Mouse (Mus musculus): ENCODE results near the gene Pa2g4. TPM values are rescaled to one million over a fixed set of nuclear protein-coding genes. Genes with fewer than 3 reads are reported as not detected.
"Not testable (repeated sequence)": the region's sequence is repeated elsewhere in the genome, so short reads cannot be mapped to it uniquely, and the experiment has no call there.

Pa2g4 gene
- polyA plus RNA-seq, 1 experiment from 2014 or later: 117 TPM

GRCm38 (mm10) chr10:128548947-128549681 lies 16.7 kb downstream of the Pa2g4 start, which contains the start of gene Rpl41:
Gene Rpl41 (minus strand): TSS chr10:128549305.
- TF ChIP-seq CTCF (IDR thresholded peaks at IDR 0.05): no peak
- no peaks in the 10 kb centered on the region for H3K27me3 ChIP-seq
- POLR2A ChIA-PET: interaction anchor here (0.6 to 2.2 kb wide), 4 partner anchors 14 to 73 kb away, joined by 3 to 8 read pairs (median 4); partner anchors contain the start of gene Myl6b
- in situ Hi-C loops (cut with MboI; ENCODE audit: low pct_unique_long_range_greater_than_20kb): loop anchor here (5.0 kb wide), 1 partner anchor 63 kb away; no protein-coding TSS in a partner anchor
- DNase-seq (ENCODE audit: low read depth, low spot score): peak; percentile 77
- ATAC-seq: peak; percentile 66
- CTCF ChIA-PET: no interaction called here

GRCm38 (mm10) chr10:128548051-128548791 lies 17.6 kb downstream of the Pa2g4 start:
- in situ Hi-C loops (cut with MboI; ENCODE audit: low pct_unique_long_range_greater_than_20kb): loop anchor here (5.0 kb wide), 1 partner anchor 64 kb away; no protein-coding TSS in a partner anchor
- not testable (repeated sequence) for ATAC-seq; DNase-seq (ENCODE audit: low read depth, low spot score); H3K27me3 ChIP-seq
- POLR2A ChIA-PET: interaction anchor here (0.6 to 2.2 kb wide), 10 partner anchors 17 to 1478 kb away, joined by 3 to 8 read pairs (median 4); partner anchors contain the start of genes Myl6b and Suox
- CTCF ChIA-PET: interaction anchor here (1.2 to 3.1 kb wide), 3 partner anchors 13 to 137 kb away, joined by 3 to 14 read pairs (median 7); partner anchors contain the start of genes Myl6, Nabp2 and Rnf41

- CTCF ChIA-PET: interaction anchor here (0.7 to 3.1 kb wide), 8 partner anchors 10 to 211 kb away, joined by 3 to 14 read pairs (median 4); partner anchors contain the start of genes Myl6, Nabp2, Rnf41 and Smarcc2
- DNase-seq (ENCODE audit: low read depth, low spot score) (peak; percentile 91), ATAC-seq (peak; percentile 70)
- POLR2A ChIA-PET: interaction anchor here (0.7 to 2.2 kb wide), 5 partner anchors 23 to 1477 kb away, joined by 3 to 8 read pairs (median 5); partner anchors contain the start of genes Myl6b and Suox
- H3K27me3 ChIP-seq: no peaks in the 10 kb centered on the region
- no peak for TF ChIP-seq CTCF (IDR thresholded peaks at IDR 0.05)
- in situ Hi-C loops (cut with MboI; ENCODE audit: low pct_unique_long_range_greater_than_20kb): loop anchor here (5.0 kb wide), 1 partner anchor 65 kb away; no protein-coding TSS in a partner anchor
These were observed 18.3 kb downstream of the Pa2g4 start, which contains the start of gene Zc3h10 for GRCm38 (mm10) chr10:128547361-128548032. Gene Zc3h10 (minus strand): TSS chr10:128547774.

GRCm38 (mm10) chr10:128546787-128547186 lies 19.0 kb downstream of the Pa2g4 start:
- ATAC-seq (no peak), DNase-seq (ENCODE audit: low read depth, low spot score) (no peak)
- CTCF ChIA-PET: interaction anchor here (0.7 to 3.1 kb wide), 10 partner anchors 9 to 210 kb away, joined by 3 to 14 read pairs (median 3); partner anchors contain the start of genes Myl6, Nabp2, Rnf41 and Smarcc2
- in situ Hi-C loops (cut with MboI; ENCODE audit: low pct_unique_long_range_greater_than_20kb): loop anchor here (5.0 kb wide), 1 partner anchor 66 kb away; no protein-coding TSS in a partner anchor
- POLR2A ChIA-PET: interaction anchor here (1.4 to 2.2 kb wide), 4 partner anchors 22 to 127 kb away, joined by 4 to 8 read pairs (median 5); partner anchors contain the start of genes Myl6b and Suox
- TF ChIP-seq CTCF (IDR thresholded peaks at IDR 0.05): no peak
- H3K27me3 ChIP-seq: no peaks in the 10 kb centered on the region

- in situ Hi-C loops (cut with MboI; ENCODE audit: low pct_unique_long_range_greater_than_20kb): loop anchor here (5.0 kb wide), 1 partner anchor 66 kb away; no protein-coding TSS in a partner anchor
- ChIA-PET POLR2A (interaction anchor here (1.7 kb wide), 1 partner anchor 86 kb away, joined by 5 read pairs; no protein-coding TSS in a partner anchor), CTCF (interaction anchor here (0.7 to 3.1 kb wide), 12 partner anchors 9 to 210 kb away, joined by 3 to 14 read pairs (median 3); partner anchors contain the start of gene Myl6)
- H3K27me3 ChIP-seq: no peaks in the 10 kb centered on the region
- no peak for DNase-seq (ENCODE audit: low read depth, low spot score)
- TF ChIP-seq CTCF (IDR thresholded peaks at IDR 0.05): no peak
- ATAC-seq: no peak
These were observed 19.4 kb downstream of the Pa2g4 start for GRCm38 (mm10) chr10:128546361-128546760.

GRCm38 (mm10) chr10:128545570-128545898 lies 20.3 kb downstream of the Pa2g4 start:
- no peak for TF ChIP-seq CTCF (IDR thresholded peaks at IDR 0.05)
- H3K27me3 ChIP-seq: no peaks in the 10 kb centered on the region
- in situ Hi-C loops (cut with MboI; ENCODE audit: low pct_unique_long_range_greater_than_20kb): loop anchor here (5.0 kb wide), 1 partner anchor 67 kb away; no protein-coding TSS in a partner anchor
- ChIA-PET POLR2A (interaction anchor here (0.6 kb wide), 2 partner anchors 20 to 64 kb away, joined by 3 read pairs; partner anchors contain the start of gene Esyt1), CTCF (interaction anchor here (0.7 to 3.1 kb wide), 8 partner anchors 11 to 187 kb away, joined by 3 to 14 read pairs (median 3); no protein-coding TSS in a partner anchor)
- DNase-seq (ENCODE audit: low read depth, low spot score) (no peak), ATAC-seq (no peak)

GRCm38 (mm10) chr10:128544674-128545569 lies 20.9 kb downstream of the Pa2g4 start:
- ChIA-PET POLR2A (interaction anchor here (0.6 kb wide), 1 partner anchor 20 kb away, joined by 3 read pairs; the partner anchor contains the start of gene Esyt1), CTCF (interaction anchor here (1.1 to 3.1 kb wide), 3 partner anchors 10 to 77 kb away, joined by 3 to 14 read pairs (median 3); no protein-coding TSS in a partner anchor)
- in situ Hi-C loops (cut with MboI; ENCODE audit: low pct_unique_long_range_greater_than_20kb): loop anchor here (5.0 kb wide), 1 partner anchor 67 kb away; no protein-coding TSS in a partner anchor
- no peaks in the 10 kb centered on the region for H3K27me3 ChIP-seq
- DNase-seq (ENCODE audit: low read depth, low spot score) (no peak), ATAC-seq (no peak)
- TF ChIP-seq CTCF (IDR thresholded peaks at IDR 0.05): no peak

GRCm38 (mm10) chr10:128544151-128544657 lies 21.6 kb downstream of the Pa2g4 start:
- POLR2A ChIA-PET: no interaction called here
- TF ChIP-seq CTCF (IDR thresholded peaks at IDR 0.05): no peak
- no peaks in the 10 kb centered on the region for H3K27me3 ChIP-seq
- CTCF ChIA-PET: no interaction called here
- ATAC-seq (no peak), DNase-seq (ENCODE audit: low read depth, low spot score) (no peak)
- in situ Hi-C loops (cut with MboI; ENCODE audit: low pct_unique_long_range_greater_than_20kb): no loop called here
